Mouse (Mus musculus): ENCODE measurements at regions not wholly inside any gene's neighbourhood (a gene's known extent, or its start where the extent isn't known, plus 50 kb on each side); places are given as distances from the start of the nearest gene placed in this dataset.

- no peak for TF ChIP-seq POLR2A (IDR thresholded peaks at IDR 0.05; ENCODE audit: control insufficient read depth, extremely low read depth, insufficient read depth, low read length, poor library complexity)
- TF ChIP-seq CTCF (IDR thresholded peaks at IDR 0.05; ENCODE audit: borderline replicate concordance, control insufficient read depth, extremely low read depth, insufficient read depth, low read length, poor library complexity), result no peak
Observed at GRCm38 (mm10) chr10:24541990-24542389, 53.3 kb upstream of the Ccn2 start.
